Mouse (Mus musculus): ENCODE results near the gene Tspan18.

Tspan18 gene

GRCm38 (mm10) chr2:93187323-93187996, 146.8 kb downstream of the Tspan18 start, which contains the start of gene Trp53i11:
Trp53i11 (plus strand) TSS chr2:93187548.
- peak; percentile 66 to 76 for DNase-seq (ENCODE audit: low spot score in 2 of 2)

- DNase-seq (ENCODE audit: low spot score in 2 of 2): no peak
Measured at GRCm38 (mm10) chr2:93182859-93183258, 151.4 kb downstream of the Tspan18 start.

GRCm38 (mm10) chr2:93180077-93180844, 154.0 kb downstream of the Tspan18 start:
- peak; percentile 68 to 75 for DNase-seq (ENCODE audit: low spot score in 2 of 2)

DNA sequence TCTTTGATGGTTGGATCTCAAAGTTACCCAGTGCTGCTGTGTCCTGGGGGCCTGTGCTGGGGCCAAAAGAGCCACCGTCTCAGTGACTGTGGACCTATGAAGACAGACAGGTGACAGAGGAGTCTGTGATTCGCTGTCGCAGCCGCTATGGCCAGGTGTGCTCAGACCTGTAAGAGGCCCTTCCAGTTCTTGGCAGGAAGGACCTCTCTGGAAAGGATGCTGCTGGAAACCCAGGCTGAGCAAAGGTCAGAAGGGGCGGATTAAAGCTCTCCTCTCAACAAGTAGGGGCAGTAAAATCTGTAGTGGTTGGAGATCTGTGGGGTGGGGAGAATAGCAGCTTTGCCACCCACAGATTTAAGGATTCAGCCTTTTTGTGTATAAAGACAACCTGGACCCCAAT, 154.7 kb downstream of the Tspan18 start:
- DNase-seq (ENCODE audit: low spot score in 2 of 2): no peak

- DNase-seq (ENCODE audit: low spot score in 2 of 2): no peak
Measured at GRCm38 (mm10) chr2:93178313-93178677, 156.0 kb downstream of the Tspan18 start.

- DNase-seq (ENCODE audit: low spot score in 2 of 2): no peak
Measured at GRCm38 (mm10) chr2:93177668-93178312, 156.5 kb downstream of the Tspan18 start.

GRCm38 (mm10) chr2:93176871-93177667, 157.2 kb downstream of the Tspan18 start:
- DNase-seq (ENCODE audit: low spot score in 2 of 2): no peak

DNA sequence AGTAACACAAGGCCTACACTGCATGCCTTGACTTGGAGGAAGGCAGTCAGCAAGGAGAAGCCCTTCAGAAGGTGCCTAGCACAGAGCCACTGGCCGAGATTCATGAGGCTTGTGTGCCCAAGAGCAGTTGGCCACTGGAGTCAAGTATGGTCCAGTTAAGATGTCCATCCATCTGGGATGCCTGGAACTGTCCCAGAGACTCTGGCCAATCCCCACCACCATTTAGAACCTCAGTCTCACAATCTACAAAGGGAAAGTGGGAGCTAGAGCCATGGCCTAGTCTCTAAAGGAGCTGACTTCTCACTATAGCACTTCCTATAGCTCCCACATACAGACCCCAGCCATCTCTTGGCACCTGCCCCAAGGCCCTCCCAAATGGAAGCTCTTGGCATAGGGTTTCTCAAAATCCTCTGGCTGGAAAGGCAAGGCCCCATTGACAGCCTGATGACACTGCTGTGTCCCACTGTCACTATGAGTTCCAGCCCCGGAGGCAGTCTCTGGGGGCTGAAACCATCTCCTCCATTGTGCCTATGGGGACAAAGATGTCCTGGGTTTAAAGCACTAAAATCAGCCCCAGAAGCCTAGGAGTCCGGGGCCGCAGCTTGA, 158.0 kb downstream of the Tspan18 start:
- DNase-seq (ENCODE audit: low spot score in 2 of 2): no peak

- no peak for DNase-seq (ENCODE audit: low spot score in 2 of 2)
Measured at GRCm38 (mm10) chr2:93175721-93176120, 158.6 kb downstream of the Tspan18 start.

GRCm38 (mm10) chr2:93175278-93175677, 159.0 kb downstream of the Tspan18 start:
- DNase-seq (ENCODE audit: low spot score in 2 of 2): no peak

DNA sequence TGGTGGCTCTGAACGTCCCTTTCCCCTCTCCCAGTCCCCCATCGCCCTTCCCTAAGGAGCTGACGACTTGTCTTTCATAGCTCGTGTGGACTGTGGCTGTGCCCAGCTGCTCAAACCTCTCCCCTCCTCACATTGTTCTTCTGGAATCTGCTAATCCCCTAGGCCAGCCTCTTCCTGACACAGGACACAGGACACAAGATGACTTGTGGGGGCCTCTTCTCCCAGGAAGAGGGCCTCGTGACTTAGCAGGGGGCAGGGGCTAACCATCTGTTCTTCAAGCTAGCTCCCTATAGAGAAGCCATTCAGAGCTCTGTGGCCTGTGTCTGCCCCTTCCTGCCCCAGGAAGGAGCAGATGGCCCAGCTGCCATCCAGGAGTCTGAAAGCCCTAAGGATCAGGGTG, 160.1 kb downstream of the Tspan18 start:
- DNase-seq (ENCODE audit: low spot score in 2 of 2): no peak

GRCm38 (mm10) chr2:93172460-93172859, 161.8 kb downstream of the Tspan18 start:
- no peak for DNase-seq (ENCODE audit: low spot score in 2 of 2)

GRCm38 (mm10) chr2:93171929-93172328, 162.4 kb downstream of the Tspan18 start:
- DNase-seq (ENCODE audit: low spot score in 2 of 2): no peak

DNA sequence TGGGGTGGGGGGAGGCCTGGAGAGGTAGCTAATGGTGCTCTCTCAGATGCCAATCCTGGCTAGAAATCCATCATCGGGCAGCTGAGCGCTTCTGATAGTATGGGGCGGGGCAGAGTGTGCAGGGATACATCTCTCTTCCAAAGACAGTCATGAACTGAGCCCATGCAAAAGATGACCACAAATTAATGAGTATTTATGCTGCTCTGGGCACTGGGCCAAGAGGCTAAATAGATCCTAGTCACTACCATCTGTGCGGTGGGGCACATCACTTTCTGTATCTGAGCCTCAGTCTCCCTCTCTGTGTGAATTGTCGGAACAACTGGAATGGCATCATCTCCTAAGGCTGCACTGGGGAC, 163.5 kb downstream of the Tspan18 start:
- no peak for DNase-seq (ENCODE audit: low spot score in 2 of 2)

- peak in 1 of 2 experiments; percentile 49 for DNase-seq (ENCODE audit: low spot score in 2 of 2)
Measured at GRCm38 (mm10) chr2:93170156-93170844, 164.0 kb downstream of the Tspan18 start.

- no peak for DNase-seq (ENCODE audit: low spot score in 2 of 2)
Measured at GRCm38 (mm10) chr2:93166734-93167406, 167.4 kb downstream of the Tspan18 start.

GRCm38 (mm10) chr2:93166295-93166694, 168.0 kb downstream of the Tspan18 start:
- no peak for DNase-seq (ENCODE audit: low spot score in 2 of 2)

GRCm38 (mm10) chr2:93163750-93164335, 170.5 kb downstream of the Tspan18 start:
- no peak for DNase-seq (ENCODE audit: low spot score in 2 of 2)

- DNase-seq (ENCODE audit: low spot score in 2 of 2): no peak
Measured at GRCm38 (mm10) chr2:93163317-93163716, 171.0 kb downstream of the Tspan18 start.

DNA sequence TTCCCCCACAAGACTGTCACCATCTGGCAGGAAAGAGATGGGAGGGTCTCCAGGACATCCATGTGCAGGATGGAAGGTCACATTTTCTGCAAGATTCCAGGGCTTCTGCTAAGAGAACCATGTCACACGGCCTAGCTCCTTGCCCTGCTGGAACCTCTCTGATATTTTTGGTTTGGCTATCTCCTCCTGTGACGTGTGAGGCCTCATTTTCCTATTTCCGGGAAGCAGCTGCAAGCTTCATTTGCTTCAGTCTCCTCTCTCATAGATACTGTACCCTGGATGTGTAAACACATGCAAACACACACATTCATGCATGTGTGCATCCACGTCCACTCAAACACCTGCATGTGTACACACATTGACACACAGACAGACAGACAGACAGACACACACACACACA, 171.5 kb downstream of the Tspan18 start:
- DNase-seq (ENCODE audit: low spot score in 2 of 2): no peak
